Mouse (Mus musculus) c-Kit-positive CD71-positive TER-119-positive erythroid progenitor cells, embryonic 14.5 days (primary cell): ENCODE data around the gene Galnt12.

Experiments
- DNase-seq: peaks from one replicate; pipeline ENCODE4 v3.0.0-alpha.2; 2013; ENCODE audit warnings: low spot score

The Galnt12 gene

GRCm38 (mm10) chr4:47103561-47103960 is 11.9 kb downstream of the Galnt12 start:
- no peak for DNase-seq

GRCm38 (mm10) chr4:47111885-47112284 is 20.2 kb downstream of the Galnt12 start:
- DNase-seq = no peak

- DNase-seq = no peak
These were observed 20.9 kb downstream of the Galnt12 start for GRCm38 (mm10) chr4:47112560-47112959.

GRCm38 (mm10) chr4:47122051-47122706 is 30.5 kb downstream of the Galnt12 start:
- peak; percentile 33 for DNase-seq

- DNase-seq = no peak
These were observed 32.5 kb downstream of the Galnt12 start for GRCm38 (mm10) chr4:47124140-47124711.

GRCm38 (mm10) chr4:47128515-47128914 is 36.8 kb downstream of the Galnt12 start:
- no peak for DNase-seq

GRCm38 (mm10) chr4:47129572-47129971 is 37.9 kb downstream of the Galnt12 start:
- no peak for DNase-seq

- DNase-seq = no peak
These were observed 38.7 kb downstream of the Galnt12 start for GRCm38 (mm10) chr4:47130111-47131050.

- DNase-seq = no peak
These were observed 40.2 kb downstream of the Galnt12 start for GRCm38 (mm10) chr4:47131931-47132330.

- no peak for DNase-seq
These were observed 40.7 kb downstream of the Galnt12 start for GRCm38 (mm10) chr4:47132413-47132812.

- DNase-seq = no peak
These were observed 45.0 kb downstream of the Galnt12 start for GRCm38 (mm10) chr4:47136699-47137101.

- DNase-seq = no peak
These were observed 45.8 kb downstream of the Galnt12 start for GRCm38 (mm10) chr4:47137479-47137878.

GRCm38 (mm10) chr4:47138411-47138810 is 46.7 kb downstream of the Galnt12 start:
- no peak for DNase-seq

- no peak for DNase-seq
These were observed 47.5 kb downstream of the Galnt12 start for GRCm38 (mm10) chr4:47138967-47139777.

- DNase-seq = no peak
These were observed 48.6 kb downstream of the Galnt12 start for GRCm38 (mm10) chr4:47140301-47140700.

- no peak for DNase-seq
These were observed 49.9 kb downstream of the Galnt12 start for GRCm38 (mm10) chr4:47141444-47142154.

GRCm38 (mm10) chr4:47143849-47144248 is 52.1 kb downstream of the Galnt12 start:
- DNase-seq = no peak

GRCm38 (mm10) chr4:47145341-47145740 is 53.6 kb downstream of the Galnt12 start:
- DNase-seq = no peak

GRCm38 (mm10) chr4:47146561-47146960 is 54.9 kb downstream of the Galnt12 start:
- DNase-seq = no peak

- no peak for DNase-seq
These were observed 58.3 kb downstream of the Galnt12 start for GRCm38 (mm10) chr4:47149963-47150362.

- no peak for DNase-seq
These were observed 59.1 kb downstream of the Galnt12 start for GRCm38 (mm10) chr4:47150806-47151205.
